Mouse (Mus musculus): ENCODE measurements at regions not wholly inside any gene's neighbourhood (a gene's known extent, or its start where the extent isn't known, plus 50 kb on each side); places are given as distances from the start of the nearest gene placed in this dataset.
"Not testable (repeated sequence)": the region's sequence is repeated elsewhere in the genome, so short reads cannot be mapped to it uniquely, and the experiment has no call there.

DNA sequence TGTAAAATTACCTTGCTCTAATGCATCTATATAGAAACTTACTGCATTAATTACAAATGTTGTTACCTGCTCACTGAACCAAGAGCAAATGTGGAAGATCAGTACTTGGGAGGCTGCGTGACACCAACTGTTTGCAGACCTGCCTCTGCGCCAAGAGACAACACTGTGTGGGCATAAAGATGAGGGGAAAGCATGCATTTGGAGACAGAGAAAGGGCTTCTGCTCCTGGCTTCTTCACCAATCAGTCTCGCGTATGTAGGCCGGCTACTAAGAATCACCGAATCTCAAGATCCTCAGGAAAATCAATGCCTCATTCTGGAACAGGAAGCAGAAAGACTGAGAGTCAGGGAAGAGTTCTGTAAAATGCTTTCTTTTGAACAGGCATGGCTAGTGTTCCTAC, 89.6 kb upstream of the Galnt18 start:
- no peaks in the 10 kb centered on the region for H3K4me1 ChIP-seq (replicated peaks; ENCODE audit: low read depth, low read length)
- no peaks in the 10 kb centered on the region for H3K36me3 ChIP-seq (ENCODE audit: insufficient read depth, low read length)
- TF ChIP-seq CTCF (conservative IDR thresholded peaks at IDR 0.05; ENCODE audit: low read length) (no peak), NANOG (IDR thresholded peaks at IDR 0.05; ENCODE audit: borderline replicate concordance, low read length) (no peak), POU5F1 (IDR thresholded peaks at IDR 0.05; ENCODE audit: borderline replicate concordance, low read length) (no peak)
- no peak overlapping the region for H3K4me3 ChIP-seq (replicated peaks; ENCODE audit: low read length)
- H3K9me3 ChIP-seq (ENCODE audit: low read length): no peaks in the 10 kb centered on the region
- no peaks in the 10 kb centered on the region for H3K27me3 ChIP-seq (ENCODE audit: insufficient read depth, low read length)

DNA sequence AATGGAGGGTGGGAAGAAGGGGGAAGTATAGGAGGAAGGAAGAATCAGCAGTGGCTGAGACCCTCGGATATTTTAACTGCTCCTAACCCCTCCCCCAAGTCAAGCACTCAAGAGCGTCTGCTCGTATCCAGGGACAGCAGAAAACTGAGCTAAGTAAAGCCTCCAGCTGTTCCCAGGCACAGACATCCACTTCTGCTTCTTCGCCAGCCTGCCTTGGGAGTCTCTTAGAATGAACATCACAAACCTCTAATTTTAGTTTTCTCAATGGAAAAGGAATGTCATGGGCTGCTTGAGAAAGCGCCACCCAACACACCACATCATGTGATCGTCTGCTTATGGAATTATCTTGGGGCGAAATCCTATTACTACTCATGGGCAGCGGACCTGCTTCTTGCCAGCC, 83.3 kb upstream of the Galnt18 start:
- Histone ChIP-seq H3K4me3 (replicated peaks; ENCODE audit: low read length) (no peak overlapping the region), H3K9me3 (ENCODE audit: low read length) (no peaks in the 10 kb centered on the region), H3K27me3 (ENCODE audit: insufficient read depth, low read length) (no peaks in the 10 kb centered on the region; the same call in 1 of the 2 replicates), H3K36me3 (ENCODE audit: insufficient read depth, low read length) (no peaks in the 10 kb centered on the region), H3K4me1 (replicated peaks; ENCODE audit: low read depth, low read length) (no peaks in the 10 kb centered on the region)
- no peak for TF ChIP-seq NANOG (IDR thresholded peaks at IDR 0.05; ENCODE audit: borderline replicate concordance, low read length)
- no peak for TF ChIP-seq CTCF (conservative IDR thresholded peaks at IDR 0.05; ENCODE audit: low read length)
- no peak for TF ChIP-seq POU5F1 (IDR thresholded peaks at IDR 0.05; ENCODE audit: borderline replicate concordance, low read length)

DNA sequence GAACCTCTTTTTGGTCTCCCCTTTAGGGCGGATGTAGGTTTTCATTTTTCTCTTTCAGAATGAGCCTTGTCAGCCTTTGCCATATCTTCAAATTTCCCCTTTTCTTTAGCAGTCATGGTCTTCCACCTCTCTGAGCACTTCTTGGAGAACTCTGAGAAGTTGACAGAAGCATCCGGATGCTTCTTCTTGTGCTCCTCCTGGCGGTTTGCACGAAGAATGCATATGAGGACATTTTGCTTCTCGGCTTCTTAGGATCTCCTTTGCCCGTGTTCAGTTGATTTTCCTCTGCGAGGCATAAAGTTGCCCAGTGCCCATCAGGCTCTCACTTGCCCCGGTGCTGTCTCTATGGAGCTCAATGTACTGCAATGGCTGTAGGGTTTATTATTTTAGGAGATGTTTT, 78.5 kb upstream of the Galnt18 start:
- H3K4me3 ChIP-seq (replicated peaks; ENCODE audit: low read length); H3K36me3 ChIP-seq (ENCODE audit: insufficient read depth, low read length); H3K9me3 ChIP-seq (ENCODE audit: low read length); H3K4me1 ChIP-seq (replicated peaks; ENCODE audit: low read depth, low read length); H3K27me3 ChIP-seq (ENCODE audit: insufficient read depth, low read length): not testable (repeated sequence)

DNA sequence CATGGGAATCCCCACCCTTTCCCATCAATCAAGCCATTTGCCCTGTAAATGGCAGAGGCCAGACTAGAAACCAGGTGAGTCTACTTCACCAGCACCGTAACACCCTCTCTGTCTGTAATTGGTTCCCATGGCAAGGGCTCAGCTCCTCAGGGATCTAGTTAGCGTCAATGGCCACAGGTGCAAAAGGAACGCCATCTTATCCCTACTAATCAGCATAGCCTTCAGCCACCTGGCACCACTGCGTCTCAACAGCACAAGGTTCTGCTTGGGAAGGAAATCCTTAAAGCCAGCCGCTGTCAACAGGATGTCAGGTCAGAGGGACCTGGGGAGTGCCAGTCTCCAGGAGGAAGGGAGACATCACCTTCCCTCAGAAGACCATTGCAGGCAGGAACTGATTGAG, 77.2 kb upstream of the Galnt18 start:
- TF ChIP-seq NANOG (IDR thresholded peaks at IDR 0.05; ENCODE audit: borderline replicate concordance, low read length): no peak
- no peak for TF ChIP-seq CTCF (conservative IDR thresholded peaks at IDR 0.05; ENCODE audit: low read length)
- TF ChIP-seq POU5F1 (IDR thresholded peaks at IDR 0.05; ENCODE audit: borderline replicate concordance, low read length): no peak
- Histone ChIP-seq H3K36me3 (ENCODE audit: insufficient read depth, low read length) (no peaks in the 10 kb centered on the region), H3K27me3 (ENCODE audit: insufficient read depth, low read length) (no peaks in the 10 kb centered on the region; the same call in 1 of the 2 replicates), H3K4me3 (replicated peaks; ENCODE audit: low read length) (no peak overlapping the region), H3K9me3 (ENCODE audit: low read length) (no peaks in the 10 kb centered on the region), H3K4me1 (replicated peaks; ENCODE audit: low read depth, low read length) (no peaks in the 10 kb centered on the region)

GRCm38 (mm10) chr7:111855309-111855708, 75.5 kb upstream of the Galnt18 start:
- no peak for TF ChIP-seq NANOG (IDR thresholded peaks at IDR 0.05; ENCODE audit: borderline replicate concordance, low read length)
- no peak for TF ChIP-seq POU5F1 (IDR thresholded peaks at IDR 0.05; ENCODE audit: borderline replicate concordance, low read length)
- TF ChIP-seq CTCF (conservative IDR thresholded peaks at IDR 0.05; ENCODE audit: low read length): no peak
- no peaks in the 10 kb centered on the region for H3K4me1 ChIP-seq (replicated peaks; ENCODE audit: low read depth, low read length)
- no peaks in the 10 kb centered on the region for H3K9me3 ChIP-seq (ENCODE audit: low read length)
- H3K4me3 ChIP-seq (replicated peaks; ENCODE audit: low read length): no peak overlapping the region
- no peaks in the 10 kb centered on the region for H3K27me3 ChIP-seq (ENCODE audit: insufficient read depth, low read length)
- H3K36me3 ChIP-seq (ENCODE audit: insufficient read depth, low read length): no peaks in the 10 kb centered on the region

DNA sequence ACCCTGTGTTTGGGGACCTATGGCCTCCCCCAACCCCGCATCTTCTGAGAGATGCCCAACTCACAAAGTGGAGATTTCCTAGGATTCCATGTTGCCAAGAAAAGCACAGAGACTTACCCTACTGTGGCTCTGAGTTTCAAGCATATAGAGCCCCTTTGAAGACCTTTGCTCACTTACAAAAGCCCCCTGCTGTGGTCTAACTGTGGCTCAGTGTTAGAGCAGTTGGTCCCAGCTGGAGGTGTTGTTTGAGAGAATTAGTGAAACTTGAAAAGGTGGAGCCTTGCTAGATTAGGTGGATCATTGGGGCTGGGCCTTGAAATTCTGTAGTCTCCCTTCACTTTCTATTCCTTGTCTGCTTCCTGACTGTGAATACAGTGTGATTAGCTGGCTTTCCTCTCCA, 66.6 kb upstream of the Galnt18 start:
- Histone ChIP-seq H3K27me3 (ENCODE audit: insufficient read depth, low read length) (peaks cover 18% of the 10 kb centered on the region), H3K36me3 (ENCODE audit: insufficient read depth, low read length) (no peaks in the 10 kb centered on the region), H3K9me3 (ENCODE audit: low read length) (peaks cover 30% of the 10 kb centered on the region), H3K4me3 (replicated peaks; ENCODE audit: low read length) (no peak overlapping the region), H3K4me1 (replicated peaks; ENCODE audit: low read depth, low read length) (peaks cover 6% of the 10 kb centered on the region)
- no peak for TF ChIP-seq POU5F1 (IDR thresholded peaks at IDR 0.05; ENCODE audit: borderline replicate concordance, low read length)
- peak; percentile 71; the same call in 1 of the 2 replicates for TF ChIP-seq NANOG (IDR thresholded peaks at IDR 0.05; ENCODE audit: borderline replicate concordance, low read length)
- no peak for TF ChIP-seq CTCF (conservative IDR thresholded peaks at IDR 0.05; ENCODE audit: low read length)

DNA sequence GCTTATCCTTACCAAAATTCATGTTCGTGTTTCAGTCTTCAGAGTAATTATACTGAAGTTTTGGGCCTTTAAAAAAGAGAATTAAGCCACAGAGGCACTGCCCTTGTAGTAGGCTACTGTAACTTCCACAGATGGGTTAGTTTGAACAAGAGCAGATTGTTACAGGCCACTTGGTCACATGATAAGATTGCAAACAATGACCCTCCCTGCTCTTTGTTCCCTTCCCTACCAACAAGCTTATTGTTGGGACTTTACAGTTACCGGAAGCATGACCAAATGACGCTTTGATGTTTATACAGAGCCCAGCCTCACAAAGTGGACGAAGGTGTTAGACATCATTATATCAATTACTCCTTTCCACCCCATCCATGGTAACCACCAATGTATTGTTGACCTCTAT, 63.9 kb upstream of the Galnt18 start:
- Histone ChIP-seq H3K4me3 (replicated peaks; ENCODE audit: low read length) (no peak overlapping the region), H3K4me1 (replicated peaks; ENCODE audit: low read depth, low read length) (peaks cover 6% of the 10 kb centered on the region), H3K36me3 (ENCODE audit: insufficient read depth, low read length) (no peaks in the 10 kb centered on the region), H3K27me3 (ENCODE audit: insufficient read depth, low read length) (peaks cover 18% of the 10 kb centered on the region), H3K9me3 (ENCODE audit: low read length) (peaks cover 22% of the 10 kb centered on the region)
- no peak for TF ChIP-seq CTCF (conservative IDR thresholded peaks at IDR 0.05; ENCODE audit: low read length)
- TF ChIP-seq NANOG (IDR thresholded peaks at IDR 0.05; ENCODE audit: borderline replicate concordance, low read length): no peak
- no peak for TF ChIP-seq POU5F1 (IDR thresholded peaks at IDR 0.05; ENCODE audit: borderline replicate concordance, low read length)

DNA sequence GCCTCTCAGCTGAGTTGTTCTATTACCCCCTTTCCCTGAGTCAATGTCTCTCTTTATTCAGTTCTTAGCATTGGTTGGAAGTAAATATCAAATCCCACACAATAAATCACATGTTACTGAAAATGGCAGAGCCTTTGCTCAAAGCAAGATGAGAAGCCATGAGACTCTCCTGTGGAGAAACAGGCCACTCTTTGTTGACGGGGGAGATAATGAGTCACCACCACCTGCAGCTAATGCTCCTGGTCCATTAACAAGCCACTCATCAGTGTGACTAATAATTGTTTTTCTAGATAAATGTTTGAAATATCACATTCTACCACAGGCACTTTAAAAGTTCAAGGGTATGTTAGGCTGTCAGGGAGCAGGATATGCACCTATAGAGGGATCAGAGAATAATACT, 61.0 kb upstream of the Galnt18 start:
- TF ChIP-seq POU5F1 (IDR thresholded peaks at IDR 0.05; ENCODE audit: borderline replicate concordance, low read length) (no peak), NANOG (IDR thresholded peaks at IDR 0.05; ENCODE audit: borderline replicate concordance, low read length) (no peak), CTCF (conservative IDR thresholded peaks at IDR 0.05; ENCODE audit: low read length) (no peak)
- Histone ChIP-seq H3K4me1 (replicated peaks; ENCODE audit: low read depth, low read length) (no peaks in the 10 kb centered on the region), H3K36me3 (ENCODE audit: insufficient read depth, low read length) (no peaks in the 10 kb centered on the region), H3K27me3 (ENCODE audit: insufficient read depth, low read length) (peaks cover 18% of the 10 kb centered on the region), H3K4me3 (replicated peaks; ENCODE audit: low read length) (no peak overlapping the region), H3K9me3 (ENCODE audit: low read length) (peaks cover 9% of the 10 kb centered on the region)

DNA sequence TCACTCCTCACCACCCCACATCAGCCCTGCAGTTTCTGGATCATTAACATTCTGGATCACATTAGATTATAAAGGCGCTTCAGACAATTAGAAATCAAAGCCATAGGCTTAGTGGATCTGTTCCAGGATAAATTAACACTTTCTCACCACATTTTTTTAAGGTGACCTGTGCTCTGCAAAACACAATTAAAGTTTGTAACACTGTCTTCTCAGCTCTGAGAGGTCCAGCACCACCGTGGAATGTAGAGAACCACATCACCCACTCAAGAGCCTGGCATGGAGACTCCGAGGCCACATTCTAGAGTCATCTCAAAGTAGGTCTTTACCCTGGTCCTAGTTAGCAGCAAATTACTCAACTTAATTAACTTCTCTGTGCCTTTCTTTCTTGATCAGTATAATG, 58.4 kb upstream of the Galnt18 start:
- peaks cover 5% of the 10 kb centered on the region; the same call in 1 of the 2 replicates for H3K27me3 ChIP-seq (ENCODE audit: insufficient read depth, low read length)
- H3K36me3 ChIP-seq (ENCODE audit: insufficient read depth, low read length): no peaks in the 10 kb centered on the region
- peaks cover 8% of the 10 kb centered on the region for H3K4me1 ChIP-seq (replicated peaks; ENCODE audit: low read depth, low read length)
- TF ChIP-seq NANOG (IDR thresholded peaks at IDR 0.05; ENCODE audit: borderline replicate concordance, low read length) (no peak), CTCF (conservative IDR thresholded peaks at IDR 0.05; ENCODE audit: low read length) (no peak), POU5F1 (IDR thresholded peaks at IDR 0.05; ENCODE audit: borderline replicate concordance, low read length) (no peak)
- no peak overlapping the region for H3K4me3 ChIP-seq (replicated peaks; ENCODE audit: low read length)
- H3K9me3 ChIP-seq (ENCODE audit: low read length): no peaks in the 10 kb centered on the region; the same call in 1 of the 2 replicates

- H3K9me3 ChIP-seq (ENCODE audit: low read length); H3K4me3 ChIP-seq (replicated peaks; ENCODE audit: low read length): not testable (repeated sequence)
Observed at GRCm38 (mm10) chr7:111834356-111834755, 54.6 kb upstream of the Galnt18 start.

More at GRCm38 (mm10) chr7:111834356-111834755, 54.6 kb upstream of the Galnt18 start:
- H3K36me3 ChIP-seq (ENCODE audit: insufficient read depth, low read length); H3K27me3 ChIP-seq (ENCODE audit: insufficient read depth, low read length): not testable (repeated sequence)
- H3K4me1 ChIP-seq (replicated peaks; ENCODE audit: low read depth, low read length): peaks cover 21% of the 10 kb centered on the region

Data from E14TG2a.4 (cell line).